Mouse (Mus musculus) limb, embryonic 15.5 days (tissue): ENCODE measurements around the gene Mtor. TPM values are rescaled to one million over a fixed set of nuclear protein-coding genes. Genes with fewer than 3 reads are reported as not detected.

ENCODE experiments used
- ATAC-seq: fragments of 200-750 bp; cut with Nextera tagmentation; 2 replicates; pipeline ENCODE4 v1.8.0; 2017; ENCODE audit warnings: low read depth, moderate TSS enrichment; ENCODE audit not compliant: insufficient number of reproducible peaks, low FRiP score, low TSS enrichment
- H3K27ac ChIP-seq: fragments of 300-500 bp; sonication (generic); 2 replicates; pipeline ENCODE4 v1.5.1; 2015; ENCODE audit warnings: moderate library complexity, mild to moderate bottlenecking, inconsistent platforms
- H3K27me3 ChIP-seq: fragments of 300-500 bp; sonication (generic); 2 replicates; pipeline ENCODE4 v1.6.1; 2015; ENCODE audit warnings: inconsistent platforms
- H3K36me3 ChIP-seq: fragments of 300-500 bp; sonication (generic); 2 replicates; pipeline ENCODE4 v1.6.1; 2015; ENCODE audit warnings: inconsistent platforms
- H3K4me1 ChIP-seq: fragments of 300-500 bp; sonication (generic); 2 replicates; pipeline ENCODE4 v1.6.1; 2015; ENCODE audit warnings: inconsistent platforms
- H3K4me2 ChIP-seq: fragments of 300-500 bp; sonication (generic); 2 replicates; pipeline ENCODE4 v1.6.1; 2015; ENCODE audit warnings: mild to moderate bottlenecking, inconsistent platforms
- H3K4me3 ChIP-seq: fragments of 300-500 bp; sonication (generic); 2 replicates; pipeline ENCODE4 v1.5.1; 2015; ENCODE audit warnings: mild to moderate bottlenecking, inconsistent platforms
- H3K9ac ChIP-seq: fragments of 300-500 bp; sonication (generic); 2 replicates; pipeline ENCODE4 v1.6.1; 2015; ENCODE audit warnings: inconsistent platforms
- H3K9me3 ChIP-seq: fragments of 300-500 bp; sonication (generic); 2 replicates; pipeline ENCODE4 v1.6.1; 2016; ENCODE audit warnings: inconsistent platforms
- whole genome bisulfite sequencing: fragments of 180-500 bp; shearing (Covaris S2); methylation state at CpG from one replicate; pipeline ENCODE4 v1.1.7; 2015; 5-methylcytosine and 5-hydroxymethylcytosine counted together
- polyA plus RNA-seq: library from polyadenylated mRNA; unstranded; fragments of >200 nt; fragmentation: Nextera tagmentation; extraction: Ambion mirVana; gene quantifications from 2 replicates; pipeline ENCODE4 v1.2.1, GENCODE M21; 2015

The Mtor gene
- polyA plus RNA-seq, 1 experiment from 2014 or later, result 13.6 TPM

DNA sequence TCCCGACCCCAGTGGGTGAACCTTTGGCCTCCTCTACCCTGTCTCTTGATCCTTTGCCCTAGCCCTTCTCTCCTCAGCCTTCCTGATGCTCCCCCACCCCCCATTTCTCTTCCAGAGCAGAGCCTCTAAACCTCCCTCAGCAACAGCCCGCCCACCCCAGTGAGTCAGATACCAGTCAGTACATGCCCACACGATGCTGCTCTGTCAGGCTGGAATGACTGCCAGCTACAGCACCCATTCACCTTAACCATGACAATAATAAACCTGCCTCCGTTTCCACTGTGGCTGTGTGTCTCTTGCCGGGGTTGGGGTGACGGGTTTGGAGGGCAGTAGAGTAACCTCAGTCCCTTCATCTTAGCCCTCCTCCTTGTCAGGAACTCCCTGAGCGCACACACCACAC, 155.7 kb downstream of the Mtor start:
- H3K4me1 ChIP-seq, result 0 out of 2 replicates have a peak, but pooled peaks cover 4% of the 10 kb centered on the region
- H3K9ac ChIP-seq, result no peak overlapping the region
- no peaks in the 10 kb centered on the region for H3K27me3 ChIP-seq
- H3K27ac ChIP-seq, result 0 out of 2 replicates have a peak overlapping the region, but pooled peaks have one; percentile 1
- WGBS, result 67% methylated on average over 7 of the region's 7 CpGs
- H3K4me3 ChIP-seq, result no peak overlapping the region
- H3K9me3 ChIP-seq, result no peaks in the 10 kb centered on the region
- H3K4me2 ChIP-seq, result no peak overlapping the region
- no peak for ATAC-seq
- H3K36me3 ChIP-seq, result peaks cover 7% of the 10 kb centered on the region; the same call in 1 of the 2 replicates

DNA sequence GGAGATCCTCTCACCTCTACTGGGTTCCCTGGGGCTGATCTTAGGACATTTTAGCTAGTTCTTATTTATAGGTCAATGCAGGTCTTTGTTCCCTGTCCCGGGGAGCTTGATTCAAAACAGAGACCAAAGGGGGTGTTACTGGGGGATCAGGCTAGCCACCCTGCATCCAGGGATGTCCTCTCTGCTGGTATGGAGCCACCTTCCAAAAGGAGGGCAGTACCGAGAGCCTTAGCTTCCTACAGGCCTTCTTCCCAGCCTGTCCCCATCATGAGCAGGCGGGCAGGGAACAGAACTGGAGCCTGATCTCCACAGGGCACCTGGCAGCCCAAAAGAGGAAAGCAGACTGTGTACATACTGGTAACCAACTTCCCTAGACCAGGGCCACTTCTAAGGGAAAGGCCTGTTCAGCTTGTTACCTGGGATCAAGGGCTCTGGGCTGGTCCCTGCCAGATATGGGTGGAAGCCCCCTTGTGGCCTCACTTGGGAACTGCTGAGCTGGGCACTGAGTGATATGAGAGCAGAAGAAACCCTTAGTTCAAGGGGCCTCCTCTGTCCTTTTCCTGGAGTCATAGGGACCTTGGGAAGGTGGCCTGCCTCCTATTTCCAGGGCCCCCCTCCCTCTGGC, 156.2 kb downstream of the Mtor start:
- H3K27me3 ChIP-seq, result no peaks in the 10 kb centered on the region
- no peak overlapping the region for H3K4me2 ChIP-seq
- H3K36me3 ChIP-seq, result peaks cover 6% of the 10 kb centered on the region; the same call in 1 of the 2 replicates
- 78% methylated on average over 3 of the region's 3 CpGs for WGBS
- no peaks in the 10 kb centered on the region for H3K9me3 ChIP-seq
- H3K27ac ChIP-seq, result 0 out of 2 replicates have a peak overlapping the region, but pooled peaks have one; percentile 1
- 0 out of 2 replicates have a peak, but pooled peaks cover 4% of the 10 kb centered on the region for H3K4me1 ChIP-seq
- ATAC-seq, result no peak
- no peak overlapping the region for H3K4me3 ChIP-seq
- no peak overlapping the region for H3K9ac ChIP-seq

Other genes starting within 250 kb of the Mtor start
- gene Disp3, start 160.6 kb upstream of the Mtor start, polyA plus RNA-seq, result 0.07 and 0.13 TPM in 2 replicates
- gene Ubiad1, start 3.8 kb upstream of the Mtor start, polyA plus RNA-seq, result 19.4 and 21.4 TPM in 2 replicates
- 1.8 and 4.1 TPM in 2 replicates for gene Angptl7, start 51.8 kb downstream of the Mtor start, polyA plus RNA-seq
- gene Exosc10, start 109.8 kb downstream of the Mtor start, polyA plus RNA-seq, result 82.1 and 83.3 TPM in 2 replicates
- gene Srm, start 142.9 kb downstream of the Mtor start, polyA plus RNA-seq, result 247 and 256 TPM in 2 replicates
- 0.32 and 0.45 TPM in 2 replicates for gene Masp2, start 153.9 kb downstream of the Mtor start, polyA plus RNA-seq
- gene Tardbp, start 178.4 kb downstream of the Mtor start, polyA plus RNA-seq, result 287 and 301 TPM in 2 replicates
- not detected in 2 replicates for gene Gm572, start 194.7 kb downstream of the Mtor start, polyA plus RNA-seq